Mouse (Mus musculus) ES-E14 (cell line): ENCODE results near the gene Thrap3. TPM values are rescaled to one million over a fixed set of nuclear protein-coding genes. Genes with fewer than 3 reads are reported as not detected.

Experiments used
- DNase-seq: peaks from one replicate; pipeline ENCODE4 v3.0.0-alpha.2; 2013; ENCODE audit warnings: low read depth, low spot score
- H3K27ac ChIP-seq: 2 replicates; pipeline ENCODE4 v1.5.1; 2012; ENCODE audit warnings: low read depth, mild to moderate bottlenecking, low read length, moderate library complexity, mixed read lengths; ENCODE audit not compliant: poor library complexity, insufficient read depth, severe bottlenecking
- H3K36me3 ChIP-seq: 2 replicates; pipeline ENCODE4 v1.6.1; 2012; ENCODE audit warnings: mild to moderate bottlenecking, low read length, moderate library complexity, mixed read lengths; ENCODE audit not compliant: control insufficient read depth, poor library complexity, insufficient read depth, severe bottlenecking
- H3K4me1 ChIP-seq, 2 experiments: fragments of 150-350 bp in 1 of 2; sonication (generic) in 1 of 2; 2 replicates each; pipeline ENCODE4 v1.6.1; 2012; ENCODE audit warnings: low read length in 2 of 2, mild to moderate bottlenecking in 1 of 2, mixed read lengths in 1 of 2; ENCODE audit not compliant: control insufficient read depth in 2 of 2, insufficient read depth in 2 of 2, poor library complexity in 1 of 2
- H3K4me3 ChIP-seq, 2 experiments: fragments of 150-350 bp in 1 of 2; sonication (generic) in 1 of 2; 2 replicates each; pipeline ENCODE4 v1.5.1; 2012; ENCODE audit warnings: low read length in 2 of 2, low read depth in 1 of 2, mild to moderate bottlenecking in 1 of 2, mixed read lengths in 1 of 2; ENCODE audit not compliant: insufficient read depth in 1 of 2, poor library complexity in 1 of 2, severe bottlenecking in 1 of 2
- H3K9ac ChIP-seq: 2 replicates; pipeline ENCODE4 v1.6.1; 2012; ENCODE audit warnings: low read depth, mild to moderate bottlenecking, low read length, mixed read lengths; ENCODE audit not compliant: poor library complexity, insufficient read depth, severe bottlenecking
- H3K9me3 ChIP-seq: fragments of 150-350 bp; sonication (generic); 2 replicates; pipeline ENCODE4 v1.6.1; 2012; ENCODE audit warnings: low read depth, mild to moderate bottlenecking, low read length; ENCODE audit not compliant: control insufficient read depth, insufficient read depth
- CHD2 ChIP-seq: IDR thresholded peaks from 2 replicates; pipeline ENCODE4 v1.6.1; 2014; ENCODE audit warnings: mild to moderate bottlenecking, low read depth, low read length, inconsistent platforms
- HCFC1 ChIP-seq: IDR thresholded peaks from 2 replicates; pipeline ENCODE4 v1.6.1; 2012; ENCODE audit warnings: low read length, inconsistent platforms, borderline replicate concordance; ENCODE audit not compliant: insufficient read depth
- MAFK ChIP-seq: IDR thresholded peaks from 2 replicates; pipeline ENCODE4 v1.6.1; 2014; ENCODE audit warnings: mild to moderate bottlenecking, low read depth, low read length, inconsistent platforms; ENCODE audit not compliant: insufficient read depth
- ZC3H11A ChIP-seq: IDR thresholded peaks from 2 replicates; pipeline ENCODE4 v1.6.1; 2012; ENCODE audit warnings: low read depth, mild to moderate bottlenecking, inconsistent platforms, low read length, borderline replicate concordance
- ZNF384 ChIP-seq: IDR thresholded peaks from 2 replicates; pipeline ENCODE4 v1.6.1; 2012; ENCODE audit warnings: low read depth, low read length, inconsistent platforms
- in situ Hi-C, 2 experiments: fragments of 600-800 bp; cut with MboI; formaldehyde crosslinking; loops; one replicate each; pipeline ENCODE4 v1.15.1; 2025; ENCODE audit warnings: low sequenced_read_pairs in 2 of 2, inconsistent platforms in 1 of 2; ENCODE audit not compliant: unreplicated experiment in 2 of 2
- total RNA-seq: library from RNA; depleted of rRNA; stranded (reverse); fragments of 300-350 nt; gene quantifications from 2 replicates; pipeline ENCODE4 v1.2.3, GENCODE M21; 2012

Thrap3 gene
- total RNA-seq, 1 experiment: 211 TPM

DNA sequence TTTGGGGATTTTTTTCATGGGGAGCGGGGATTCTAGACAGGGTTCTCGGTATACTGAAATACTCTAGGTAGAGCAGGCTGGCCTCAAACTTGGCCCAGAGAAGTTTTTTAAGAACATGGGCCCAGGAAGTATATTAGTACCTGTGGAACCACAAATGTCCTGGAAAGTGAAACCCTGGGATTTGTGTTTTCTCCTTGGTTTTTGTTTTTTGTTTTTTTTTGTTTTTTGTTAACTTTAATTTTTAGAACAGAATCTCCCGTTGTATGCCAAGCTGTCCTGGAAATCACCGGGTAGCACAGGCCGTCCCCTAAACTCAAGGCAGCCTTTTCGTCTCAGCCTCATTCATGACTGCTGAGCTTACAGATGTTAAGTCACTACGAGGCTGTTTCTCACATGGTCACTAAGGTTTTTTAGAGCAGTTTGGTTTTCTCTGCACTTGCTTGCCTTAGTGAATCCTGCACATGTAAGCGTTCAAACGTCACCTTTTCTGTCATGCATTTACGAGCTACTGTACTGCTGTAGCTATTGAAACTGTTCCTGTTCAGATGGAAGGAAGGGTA is 856 bp upstream of the Thrap3 start:
- H3K36me3 ChIP-seq: peaks cover 5% of the 10 kb centered on the region; the same call in 1 of the 2 replicates

DNA sequence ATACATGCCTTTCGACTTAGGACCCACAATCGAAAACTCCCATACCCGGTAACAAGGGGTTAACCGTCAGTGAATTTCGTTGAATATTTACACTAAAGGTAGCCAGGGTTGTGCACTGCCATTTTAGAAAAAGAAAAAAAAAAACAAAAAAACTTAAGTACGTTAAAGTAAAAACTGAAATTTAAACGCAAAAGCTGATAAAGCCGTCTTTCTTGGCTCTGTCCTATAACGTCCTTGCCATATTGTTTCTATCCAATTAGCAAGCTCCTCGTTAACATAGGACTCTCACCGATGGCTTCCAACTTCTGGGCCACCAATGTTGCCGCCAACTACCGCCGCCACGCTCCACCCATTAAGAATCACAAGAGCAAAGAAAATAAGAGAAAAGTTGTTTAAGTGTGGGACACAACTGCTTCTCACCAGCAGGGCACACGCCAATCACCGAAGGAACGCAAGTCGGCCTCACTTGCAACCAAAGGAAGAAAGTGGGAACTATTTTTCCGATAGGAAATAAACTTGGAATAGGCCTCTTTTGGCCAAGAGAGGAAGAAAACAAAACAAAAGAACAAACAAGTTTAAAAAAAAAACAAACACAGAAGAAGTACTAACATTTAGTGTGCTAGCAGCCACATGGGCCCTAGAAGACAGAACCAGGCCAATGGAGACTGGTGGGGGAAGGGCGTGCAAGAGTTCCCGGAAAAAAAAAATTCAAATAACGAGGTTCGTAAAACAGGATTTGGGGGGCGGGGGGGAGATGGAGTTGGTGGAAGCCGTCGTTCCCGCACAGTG is 852 bp downstream of the Thrap3 start:
- in situ Hi-C loops: no loop called here
- no peak for DNase-seq
- Histone ChIP-seq H3K4me3 (peak overlapping the region; percentile 91 to 94), H3K9ac (peak overlapping the region; percentile 98), H3K9me3 (no peaks in the 10 kb centered on the region), H3K27ac (peak overlapping the region; percentile 96), H3K4me1 (peaks cover 11 to 17% of the 10 kb centered on the region in 2 experiments), H3K36me3 (peaks cover 8% of the 10 kb centered on the region; the same call in 1 of the 2 replicates)
- TF ChIP-seq HCFC1: no peak
- TF ChIP-seq ZNF384: no peak
- TF ChIP-seq MAFK: no peak
- no peak for TF ChIP-seq CHD2
- TF ChIP-seq ZC3H11A: no peak

More for the DNA sequence above, 856 bp upstream of the Thrap3 start:
- Histone ChIP-seq H3K9me3 (no peaks in the 10 kb centered on the region), H3K27ac (peak overlapping the region; percentile 74; the same call in 1 of the 2 replicates), H3K4me1 (peaks cover 11 to 20% of the 10 kb centered on the region in 2 experiments), H3K9ac (peak overlapping the region; percentile 55; the same call in 1 of the 2 replicates), H3K4me3 (peak overlapping the region; percentile 58 to 78; a peak in 3 of 4 replicates)
- DNase-seq: no peak
- in situ Hi-C loops: no loop called here
- TF ChIP-seq ZC3H11A (no peak), CHD2 (no peak), ZNF384 (no peak), HCFC1 (no peak), MAFK (no peak)

DNA sequence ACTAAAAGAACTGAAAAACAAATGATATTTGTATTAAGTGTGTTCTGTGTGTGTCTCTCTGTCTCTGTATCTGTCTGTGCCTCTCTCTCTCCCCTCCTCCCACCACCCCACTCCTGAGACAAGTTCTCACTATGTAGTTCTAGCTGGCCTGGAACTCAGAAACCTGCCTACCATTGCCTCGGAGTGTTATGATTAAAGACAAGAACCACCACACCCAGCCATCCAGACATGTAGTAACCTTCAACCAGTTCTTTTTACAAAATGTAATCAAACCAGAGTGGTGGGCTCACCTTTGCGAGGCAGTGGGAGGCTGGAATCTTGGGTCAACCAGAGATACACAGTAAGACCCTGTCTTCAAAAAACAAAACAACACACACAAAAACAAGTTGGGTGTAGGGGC is 1.9 kb downstream of the Thrap3 start:
- TF ChIP-seq ZC3H11A (no peak), MAFK (no peak), CHD2 (no peak), ZNF384 (no peak), HCFC1 (no peak)

DNA sequence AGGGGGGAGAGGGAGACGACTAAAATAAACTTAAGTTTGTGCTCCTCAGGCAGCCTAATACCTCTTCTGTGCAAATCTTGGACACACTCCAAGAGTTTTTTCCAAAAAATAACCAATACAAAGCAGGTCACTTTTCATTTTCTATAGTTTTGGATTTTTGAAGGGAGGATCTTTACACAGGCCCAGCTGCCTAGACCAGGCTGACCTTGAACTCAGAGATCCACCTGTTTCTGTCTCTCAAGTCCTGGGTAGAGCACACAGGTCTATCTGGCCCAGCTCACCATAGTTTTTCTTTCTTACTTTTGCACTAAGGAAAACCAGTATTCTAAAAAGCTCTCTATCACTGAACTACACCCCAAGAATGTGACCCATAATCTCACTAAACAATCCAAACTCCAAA is 2.5 kb downstream of the Thrap3 start:
- peaks cover 11 to 17% of the 10 kb centered on the region in 2 experiments for H3K4me1 ChIP-seq
- no peak overlapping the region for H3K27ac ChIP-seq
- H3K4me3 ChIP-seq: peak overlapping the region; percentile 91 to 94; a peak in 2 of 4 replicates
- H3K9ac ChIP-seq: no peak overlapping the region
- in situ Hi-C loops: no loop called here
- no peaks in the 10 kb centered on the region for H3K9me3 ChIP-seq
- no peak for DNase-seq
- peaks cover 8% of the 10 kb centered on the region; the same call in 1 of the 2 replicates for H3K36me3 ChIP-seq
- no peak for TF ChIP-seq ZNF384

More for the DNA sequence above, 1.9 kb downstream of the Thrap3 start:
- Histone ChIP-seq H3K9ac (peak overlapping the region; percentile 64; the same call in 1 of the 2 replicates), H3K4me3 (peak overlapping the region; percentile 91 to 94), H3K4me1 (peaks cover 11 to 17% of the 10 kb centered on the region in 2 experiments), H3K9me3 (no peaks in the 10 kb centered on the region), H3K27ac (no peak overlapping the region), H3K36me3 (peaks cover 8% of the 10 kb centered on the region; the same call in 1 of the 2 replicates)
- in situ Hi-C loops: no loop called here
- no peak for DNase-seq
